Mouse (Mus musculus) gastrocnemius, adult 8-10 months (tissue): ENCODE measurements around the gene Tfdp2. TPM values are rescaled to one million over a fixed set of nuclear protein-coding genes. Genes with fewer than 3 reads are reported as not detected.
"Not testable (repeated sequence)": the region's sequence is repeated elsewhere in the genome, so short reads cannot be mapped to it uniquely, and the experiment has no call there.

Source experiments
- DNase-seq, 2 experiments: peaks; one replicate each; pipeline ENCODE4 v3.0.0; 2022; ENCODE audit warnings: low spot score in 2 of 2
- total RNA-seq, 4 experiments: library from RNA; stranded (reverse); gene quantifications; 2 replicates each; pipeline ENCODE4 v1.2.4; 2022

Tfdp2 gene
- total RNA-seq: 10 to 100 TPM; 46.1 to 71.6 (median 48.1) TPM

GRCm38 (mm10) chr9:96195885-96196622 lies at the start of gene Tfdp2:
TSS of gene Tfdp2 (plus strand) at chr9:96196275.
- peak; percentile 81 to 91 for DNase-seq

DNA sequence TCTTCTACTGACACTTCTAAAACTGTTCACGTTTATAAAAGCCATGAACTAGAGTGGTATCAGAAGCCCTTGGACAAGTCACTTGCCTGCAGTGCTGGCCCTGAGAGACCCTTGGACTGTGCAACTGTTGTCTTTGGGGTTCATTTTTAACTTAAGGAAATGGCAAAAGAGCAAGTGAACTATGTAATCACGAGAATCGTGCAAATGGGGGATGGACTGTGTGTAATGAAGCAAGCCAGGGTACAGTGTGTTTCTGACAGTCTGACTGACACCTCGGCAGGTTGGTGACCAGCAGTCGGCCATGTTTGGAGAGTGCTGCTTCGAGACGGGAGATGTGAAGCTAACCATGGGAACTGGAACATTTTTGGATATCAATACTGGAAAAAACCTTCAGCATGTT lies 43.3 kb upstream of the Tfdp2 start:
- no peak for DNase-seq

DNA sequence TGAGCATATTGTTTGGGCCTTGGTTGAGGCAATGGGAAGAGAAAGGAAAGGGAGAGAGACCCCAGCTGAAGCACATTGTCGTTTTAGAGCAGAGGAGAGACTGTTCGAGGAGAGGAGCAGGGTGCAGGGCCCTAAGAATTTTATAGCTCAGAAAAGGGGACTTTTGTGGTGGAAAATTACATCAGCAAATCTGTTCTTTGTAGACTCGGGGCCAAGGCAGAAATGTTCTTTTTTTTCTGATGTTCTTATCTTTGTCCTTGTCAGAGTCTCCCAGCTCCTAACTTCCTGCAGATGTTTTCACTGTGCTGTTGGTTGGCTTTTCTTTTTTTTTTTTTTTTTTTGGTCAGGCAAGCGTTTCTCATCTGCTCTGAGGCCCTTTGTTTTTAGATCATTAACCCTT lies 37.6 kb upstream of the Tfdp2 start:
- no peak for DNase-seq

- DNase-seq: no peak
These were observed 37.0 kb upstream of the Tfdp2 start for GRCm38 (mm10) chr9:96159047-96159446.

GRCm38 (mm10) chr9:96160767-96161166 lies 35.3 kb upstream of the Tfdp2 start:
- no peak for DNase-seq

GRCm38 (mm10) chr9:96162421-96162820 lies 33.7 kb upstream of the Tfdp2 start:
- DNase-seq: no peak

DNA sequence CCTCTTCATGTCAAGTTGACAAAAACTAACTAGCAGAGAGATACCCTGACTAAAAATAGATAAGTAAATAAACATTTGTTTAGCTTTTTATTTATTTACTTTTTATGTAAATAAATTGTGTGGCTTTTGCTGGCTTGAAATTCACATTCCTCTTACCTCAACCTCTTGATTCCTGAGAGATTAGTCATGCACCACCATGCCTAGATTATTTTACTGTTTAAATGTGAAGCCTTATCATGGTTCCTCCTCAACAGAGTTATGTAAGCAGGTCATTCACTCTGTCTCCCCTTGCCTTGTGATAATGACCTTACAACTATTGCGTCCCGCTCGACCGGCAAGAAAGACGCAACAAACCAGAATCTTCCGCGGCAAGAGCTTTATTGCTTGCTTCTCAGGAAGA lies 32.6 kb upstream of the Tfdp2 start:
- no peak for DNase-seq

DNA sequence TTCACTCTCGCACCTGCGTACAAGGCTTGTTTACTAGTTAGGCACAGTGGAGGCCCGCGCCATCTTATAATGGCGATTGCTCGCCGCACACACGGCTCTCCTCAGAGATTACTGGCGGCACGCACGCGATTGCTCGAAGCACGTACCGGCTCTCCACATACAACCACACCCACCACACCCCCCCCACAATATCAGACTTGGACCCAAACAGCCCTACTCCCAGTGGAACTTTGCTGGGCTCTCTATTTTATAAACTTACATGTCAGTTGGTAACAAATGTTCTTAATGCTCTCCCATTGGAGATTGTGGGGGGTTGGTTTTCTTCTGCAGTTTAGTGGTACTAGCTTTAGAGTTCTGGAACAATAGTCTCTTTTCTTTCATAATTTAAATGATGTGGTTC lies 32.1 kb upstream of the Tfdp2 start:
- not testable (repeated sequence) for DNase-seq

- DNase-seq: peak; percentile 37 to 38
These were observed 28.9 kb upstream of the Tfdp2 start for GRCm38 (mm10) chr9:96167168-96167585.

DNA sequence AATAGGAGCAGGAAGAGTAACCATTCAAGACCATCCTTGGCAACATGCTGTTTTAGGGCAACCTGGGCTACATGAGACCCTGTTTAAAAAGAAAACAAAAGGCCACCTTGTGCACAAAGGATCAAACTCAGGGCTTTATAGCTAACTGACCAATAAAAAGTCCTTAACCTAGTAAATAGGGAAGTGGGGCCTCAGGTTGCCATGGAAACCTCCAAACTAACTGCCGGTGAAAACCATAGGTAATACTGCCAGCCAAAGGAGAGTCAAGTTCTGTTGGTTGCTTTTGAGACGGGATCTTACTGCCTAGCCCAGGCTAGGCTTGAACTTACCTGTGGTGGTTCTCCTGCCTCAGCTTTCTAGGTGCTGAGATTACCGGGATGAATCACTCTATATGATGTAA lies 25.5 kb upstream of the Tfdp2 start:
- no peak for DNase-seq

DNA sequence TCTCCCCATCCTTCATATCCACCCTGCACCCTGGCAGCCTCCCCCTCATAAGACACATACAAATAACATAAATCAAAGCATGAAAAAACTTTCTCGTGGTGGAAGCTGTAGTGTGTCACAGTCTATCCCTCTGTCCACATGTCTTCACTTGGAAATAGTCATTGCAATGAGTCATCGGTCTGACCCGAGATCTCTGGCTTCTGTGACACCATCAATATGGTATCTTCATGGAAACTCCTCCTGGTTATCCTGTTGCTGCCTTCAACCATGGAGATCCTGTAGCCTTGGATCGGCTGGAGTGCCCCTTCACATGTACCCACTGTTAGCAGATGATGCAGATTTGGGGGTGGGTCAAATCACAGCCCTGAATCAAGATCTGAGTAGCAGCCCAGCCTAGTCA lies 11.2 kb upstream of the Tfdp2 start:
- no peak for DNase-seq

GRCm38 (mm10) chr9:96186701-96187100 lies 9.4 kb upstream of the Tfdp2 start:
- no peak for DNase-seq

GRCm38 (mm10) chr9:96196636-96197181 lies 634 bp downstream of the Tfdp2 start:
- DNase-seq: peak; percentile 20 to 23

DNA sequence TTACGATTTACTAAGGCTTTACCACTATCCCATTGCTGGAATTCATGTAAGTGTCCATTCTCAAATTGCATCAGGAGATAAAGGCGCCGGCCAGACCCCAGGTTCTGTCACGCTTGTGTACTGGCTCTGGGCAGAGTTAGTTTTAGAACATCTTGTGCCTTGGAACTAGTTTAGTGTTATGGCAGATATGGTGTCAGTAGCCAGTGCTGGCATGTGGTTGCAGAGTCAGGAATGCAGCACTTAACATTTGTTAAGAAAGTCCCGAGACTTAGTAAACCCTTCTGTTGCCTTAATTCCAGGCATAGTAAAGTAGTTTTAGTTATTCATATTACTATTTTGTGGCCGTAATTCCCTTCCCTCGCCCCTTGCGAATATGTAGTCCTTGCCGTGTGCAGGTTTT lies 1.7 kb downstream of the Tfdp2 start:
- peak; percentile 45 to 51 for DNase-seq

- no peak for DNase-seq
These were observed 7.6 kb downstream of the Tfdp2 start for GRCm38 (mm10) chr9:96203663-96204062.

GRCm38 (mm10) chr9:96207428-96207827 lies 11.4 kb downstream of the Tfdp2 start:
- DNase-seq: no peak

DNA sequence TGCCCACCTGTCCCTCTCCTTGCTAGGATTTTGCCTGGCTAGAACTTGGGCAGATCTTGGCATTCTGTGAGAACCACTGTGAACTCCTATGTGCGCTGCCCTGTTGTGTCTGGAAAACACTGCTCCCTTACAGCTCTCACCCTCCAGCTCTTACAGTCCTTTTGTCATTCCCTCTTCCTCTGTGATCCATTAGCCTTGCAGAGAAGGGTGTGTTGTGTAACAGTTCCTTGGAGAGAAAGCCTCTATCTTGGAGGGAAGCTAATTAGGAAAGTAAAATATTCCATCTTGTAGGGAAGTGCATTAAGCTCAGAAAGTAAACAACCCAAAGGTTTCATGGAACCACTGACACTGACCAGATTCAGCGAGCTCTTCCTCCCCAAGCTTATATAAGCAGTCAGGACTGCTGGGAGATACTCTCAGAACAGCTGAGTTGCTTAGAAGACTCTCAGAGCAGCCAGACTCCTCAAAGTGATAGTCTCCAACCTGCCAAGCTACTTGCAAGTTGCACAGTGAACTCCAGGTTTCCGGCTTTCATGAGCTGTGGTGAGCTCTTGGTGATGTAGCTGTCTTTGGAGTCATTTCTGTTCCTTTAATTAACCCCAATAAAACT lies 17.1 kb downstream of the Tfdp2 start:
- DNase-seq: no peak

DNA sequence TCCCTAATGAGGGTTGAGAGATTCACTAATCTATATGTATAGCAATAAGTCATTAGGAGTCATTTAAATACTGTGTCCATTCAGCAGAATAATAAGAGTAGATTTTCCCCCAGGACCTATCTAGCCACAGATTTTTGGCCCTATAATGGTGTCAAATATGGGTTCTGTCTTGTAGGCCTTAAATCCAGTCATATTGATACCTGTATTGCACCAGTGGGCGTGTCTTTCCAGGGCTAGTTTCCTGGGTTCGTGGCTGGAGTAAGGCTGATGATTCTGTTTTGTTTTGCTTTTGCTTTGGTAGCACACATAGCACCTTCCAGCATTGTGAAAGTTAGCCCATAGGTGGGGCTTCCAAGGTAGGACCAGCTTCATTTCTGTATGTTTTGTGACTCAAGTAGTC lies 18.1 kb downstream of the Tfdp2 start:
- DNase-seq: no peak

DNA sequence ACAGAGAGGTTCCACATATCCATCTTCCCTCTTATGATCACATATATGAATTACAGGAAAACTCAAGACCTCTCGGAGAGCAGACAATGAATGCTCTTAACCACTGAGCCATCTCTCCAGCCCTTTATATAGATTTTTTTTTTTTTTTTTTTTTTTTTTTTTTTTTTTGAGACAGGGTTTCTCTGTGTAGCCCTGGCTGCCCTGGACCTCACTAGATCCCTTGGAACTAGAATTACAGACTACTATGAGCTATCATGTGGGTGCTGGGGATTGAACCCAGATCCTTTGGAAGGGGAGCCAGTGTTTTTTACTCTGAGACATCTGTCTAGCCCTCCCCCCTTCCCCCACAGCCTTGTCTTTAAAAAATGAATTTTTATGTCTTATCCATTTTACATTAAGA lies 21.2 kb downstream of the Tfdp2 start:
- no peak for DNase-seq

GRCm38 (mm10) chr9:96217799-96218198 lies 21.7 kb downstream of the Tfdp2 start:
- DNase-seq: no peak

DNA sequence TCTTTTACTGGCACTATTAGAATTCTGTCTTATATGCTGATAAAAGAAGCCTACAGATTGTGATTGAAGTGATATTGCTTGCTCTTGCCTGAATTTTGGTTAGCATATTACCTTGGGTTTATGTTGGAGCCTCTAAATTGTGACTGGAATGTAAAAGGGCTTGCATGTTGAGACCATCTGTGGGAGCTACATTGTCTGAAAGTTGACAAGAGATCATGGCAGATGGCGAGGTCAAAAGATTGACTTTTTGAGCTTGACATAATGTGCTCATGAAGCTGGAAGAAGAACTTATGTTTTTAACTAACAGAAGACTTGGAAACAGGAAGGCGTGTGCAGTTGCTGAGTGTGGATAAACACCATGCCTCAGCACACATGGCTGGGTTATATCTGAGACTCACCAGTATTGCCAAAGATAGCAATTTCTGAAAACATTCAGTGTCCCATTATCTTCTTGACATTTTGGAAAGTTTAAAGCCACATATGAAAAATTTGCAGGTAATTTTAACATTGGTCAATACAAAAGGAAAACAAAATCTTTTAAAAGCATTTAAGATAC lies 23.1 kb downstream of the Tfdp2 start:
- no peak for DNase-seq

- DNase-seq: no peak
These were observed 24.3 kb downstream of the Tfdp2 start for GRCm38 (mm10) chr9:96220419-96220818.

- no peak for DNase-seq
These were observed 27.2 kb downstream of the Tfdp2 start for GRCm38 (mm10) chr9:96223302-96223701.
